Mouse (Mus musculus) embryonic facial prominence, embryonic 15.5 days (tissue): ENCODE measurements around the gene Igsf8. TPM values are rescaled to one million over a fixed set of nuclear protein-coding genes. Genes with fewer than 3 reads are reported as not detected.

ENCODE experiments used
- ATAC-seq: fragments of 200-750 bp; cut with Nextera tagmentation; 2 replicates; pipeline ENCODE4 v1.8.0; 2017; ENCODE audit warnings: low read depth, moderate TSS enrichment; ENCODE audit not compliant: insufficient number of reproducible peaks, low FRiP score, low TSS enrichment
- H3K27ac ChIP-seq: fragments of 300-500 bp; sonication (generic); replicated peaks from 2 replicates; pipeline ENCODE4 v1.5.1; 2015; ENCODE audit warnings: mild to moderate bottlenecking, inconsistent platforms
- H3K27me3 ChIP-seq: fragments of 300-500 bp; sonication (generic); 2 replicates; pipeline ENCODE4 v1.6.1; 2015; ENCODE audit warnings: inconsistent platforms
- H3K36me3 ChIP-seq: fragments of 300-500 bp; sonication (generic); 2 replicates; pipeline ENCODE4 v1.6.1; 2015; ENCODE audit warnings: mild to moderate bottlenecking, inconsistent platforms
- H3K4me1 ChIP-seq: fragments of 300-500 bp; sonication (generic); 2 replicates; pipeline ENCODE4 v1.6.1; 2015; ENCODE audit warnings: inconsistent platforms
- H3K4me2 ChIP-seq: fragments of 300-500 bp; sonication (generic); replicated peaks from 2 replicates; pipeline ENCODE4 v1.6.1; 2015; ENCODE audit warnings: mild to moderate bottlenecking, inconsistent platforms
- H3K4me3 ChIP-seq: fragments of 300-500 bp; sonication (generic); replicated peaks from 2 replicates; pipeline ENCODE4 v1.5.1; 2015; ENCODE audit warnings: mild to moderate bottlenecking, inconsistent platforms
- H3K9ac ChIP-seq: fragments of 300-500 bp; sonication (generic); 2 replicates; pipeline ENCODE4 v1.6.1; 2015; ENCODE audit warnings: inconsistent platforms
- H3K9me3 ChIP-seq: fragments of 300-500 bp; sonication (generic); replicated peaks from 2 replicates; pipeline ENCODE4 v1.6.1; 2016; ENCODE audit warnings: inconsistent platforms
- WGBS: fragments of 180-500 bp; shearing (Covaris S2); methylation state at CpG from one replicate; pipeline ENCODE4 v1.1.7; 2015; 5-methylcytosine and 5-hydroxymethylcytosine counted together
- polyA plus RNA-seq: library from polyadenylated mRNA; unstranded; fragments of >200 nt; fragmentation: Nextera tagmentation; extraction: Ambion mirVana; gene quantifications from 2 replicates; pipeline ENCODE4 v1.2.1, GENCODE M21; 2015

The Igsf8 gene
- polyA plus RNA-seq, 1 experiment from 2014 or later: 71.9 TPM

DNA sequence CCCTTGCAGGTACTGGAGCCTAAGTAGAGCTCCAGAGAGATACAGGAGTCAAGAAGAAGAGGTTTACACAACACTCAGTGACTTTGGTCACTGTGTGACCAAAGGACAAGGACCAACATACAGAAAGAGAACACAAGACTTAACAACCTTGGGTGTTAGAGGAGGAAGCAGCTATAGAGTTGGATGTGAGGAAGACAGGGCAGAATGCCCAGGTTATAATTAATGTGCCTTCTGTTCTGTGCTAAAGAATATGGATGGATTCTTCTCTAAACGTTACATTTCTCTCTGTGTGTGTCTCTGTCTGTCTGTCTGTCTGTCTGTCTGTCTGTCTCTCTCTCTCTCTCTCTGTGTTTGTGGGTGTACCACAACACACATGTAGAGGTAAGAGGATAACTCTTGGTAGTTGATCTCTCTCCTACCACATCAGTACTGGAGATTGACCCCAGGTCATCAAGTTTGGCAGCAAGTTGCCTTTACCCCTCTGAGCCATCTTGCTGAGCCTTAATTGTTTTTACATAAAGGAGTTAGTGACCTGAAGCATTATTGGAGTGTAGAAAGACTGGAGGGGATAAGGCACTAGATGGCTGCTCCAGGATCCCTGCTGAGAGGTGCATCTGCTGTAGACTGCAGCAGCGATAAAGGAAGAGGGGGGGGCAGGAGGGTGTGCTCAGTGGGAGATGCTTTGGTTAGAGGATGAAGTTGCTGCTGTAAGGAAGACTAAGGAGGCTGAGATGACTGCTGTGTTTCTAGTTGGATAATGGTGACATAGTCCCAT, 76.2 kb downstream of the Igsf8 start:
- 23% methylated on average over 2 of the region's 2 CpGs for WGBS
- no peak overlapping the region for H3K4me3 ChIP-seq
- H3K27ac ChIP-seq: no peak overlapping the region
- no peak for ATAC-seq
- H3K36me3 ChIP-seq: no peaks in the 10 kb centered on the region
- H3K9me3 ChIP-seq: no peaks in the 10 kb centered on the region
- no peak overlapping the region for H3K9ac ChIP-seq
- no peak overlapping the region for H3K4me2 ChIP-seq
- peaks cover 55% of the 10 kb centered on the region for H3K27me3 ChIP-seq
- peaks cover 10% of the 10 kb centered on the region for H3K4me1 ChIP-seq

DNA sequence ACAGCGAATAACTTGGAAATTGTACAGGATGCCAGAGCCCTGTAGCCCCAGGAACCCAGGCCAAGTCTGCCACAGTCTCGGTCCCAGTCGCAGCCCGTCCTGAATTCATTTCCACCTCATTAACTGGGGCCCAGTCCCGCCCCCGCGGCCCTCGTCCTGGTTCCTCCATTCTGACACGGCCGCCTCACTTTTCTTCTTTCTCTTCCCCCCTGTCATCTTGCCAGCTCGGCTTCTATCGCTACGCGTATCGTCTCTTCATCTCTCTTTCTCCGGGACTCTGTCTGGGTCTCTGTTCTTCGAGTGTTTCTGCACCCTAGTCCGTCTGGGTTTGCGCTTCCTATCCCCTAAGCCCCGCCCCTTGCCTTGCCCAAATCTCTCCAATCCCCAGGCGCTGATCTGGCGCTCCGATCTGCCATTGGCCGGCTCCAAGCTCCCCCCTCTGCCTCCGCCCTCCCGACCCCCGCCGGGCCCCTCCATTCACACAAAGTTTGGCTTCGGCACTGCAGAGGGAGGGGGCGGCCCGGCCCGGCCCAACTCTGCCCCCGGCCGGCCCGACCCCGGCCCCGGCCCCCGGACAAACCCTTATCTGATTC, 79.4 kb downstream of the Igsf8 start, which contains the start of gene Kcnj10:
Gene Kcnj10, plus strand, starts transcription at position 482 of the 593 bp plus-strand sequence.
- 2% methylated on average over 34 of the region's 38 CpGs for WGBS
- Histone ChIP-seq H3K27me3 (peaks cover 44% of the 10 kb centered on the region), H3K36me3 (no peaks in the 10 kb centered on the region), H3K4me1 (peaks cover 10% of the 10 kb centered on the region), H3K9ac (no peak within 1 kb of the TSS), H3K4me2 (peak within 1 kb of the TSS; percentile 63), H3K4me3 (peak within 1 kb of the TSS; percentile 41), H3K27ac (no peak within 1 kb of the TSS), H3K9me3 (no peaks in the 10 kb centered on the region)
- ATAC-seq: peak; percentile 79

DNA sequence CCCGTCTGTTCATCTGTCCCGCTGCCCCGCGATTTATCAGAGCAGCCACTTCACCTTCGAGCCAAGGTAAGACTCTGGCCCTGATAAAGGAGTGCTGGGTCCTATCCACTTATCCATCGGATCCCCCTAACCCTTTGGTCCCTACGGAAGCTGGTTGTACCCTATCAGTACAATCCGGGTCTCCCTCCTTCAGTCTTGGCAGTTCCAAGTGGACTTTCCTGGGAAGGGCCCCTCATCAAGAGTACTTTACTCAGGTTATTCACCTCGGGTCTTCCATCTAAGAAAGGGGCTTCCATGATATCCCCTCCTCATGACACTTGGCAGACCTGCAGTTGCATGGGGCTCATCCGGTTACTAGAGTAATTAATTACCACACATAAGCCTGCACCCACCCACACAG, 79.9 kb downstream of the Igsf8 start:
- Histone ChIP-seq H3K4me3 (peak overlapping the region; percentile 41), H3K4me2 (peak overlapping the region; percentile 63), H3K9me3 (no peaks in the 10 kb centered on the region), H3K9ac (no peak overlapping the region), H3K36me3 (no peaks in the 10 kb centered on the region), H3K27me3 (peaks cover 43% of the 10 kb centered on the region), H3K27ac (no peak overlapping the region), H3K4me1 (peaks cover 10% of the 10 kb centered on the region)
- 23% methylated on average over 10 of the region's 10 CpGs for WGBS
- no peak for ATAC-seq

DNA sequence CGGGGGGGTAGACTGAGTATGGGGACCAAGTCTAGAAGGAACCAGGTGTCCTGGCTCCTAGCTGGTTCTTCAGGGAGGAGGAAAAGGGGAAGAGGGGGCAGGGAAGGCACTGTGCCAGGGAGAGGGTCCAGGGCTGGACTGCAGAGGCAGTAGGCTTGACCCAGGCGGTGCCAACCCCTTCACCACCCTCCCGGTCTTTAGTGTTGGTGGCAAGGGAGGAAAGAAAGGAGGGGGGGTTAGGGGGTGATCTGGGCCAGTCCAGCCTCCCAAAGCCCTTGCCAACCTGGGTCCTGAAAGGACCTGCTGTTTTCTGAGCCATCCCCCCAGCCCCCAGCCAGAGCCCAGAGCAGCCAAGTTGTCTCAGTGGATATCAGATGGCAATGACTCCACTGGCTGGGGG, 81.3 kb downstream of the Igsf8 start:
- Histone ChIP-seq H3K27me3 (peaks cover 41% of the 10 kb centered on the region), H3K4me1 (peaks cover 10% of the 10 kb centered on the region), H3K9ac (no peak overlapping the region), H3K9me3 (no peaks in the 10 kb centered on the region), H3K36me3 (no peaks in the 10 kb centered on the region), H3K4me3 (no peak overlapping the region), H3K4me2 (no peak overlapping the region), H3K27ac (no peak overlapping the region)
- WGBS: 96% methylated on average over 3 of the region's 3 CpGs
- ATAC-seq: 0 out of 2 replicates have a peak, but pooled peaks have one; percentile 20

DNA sequence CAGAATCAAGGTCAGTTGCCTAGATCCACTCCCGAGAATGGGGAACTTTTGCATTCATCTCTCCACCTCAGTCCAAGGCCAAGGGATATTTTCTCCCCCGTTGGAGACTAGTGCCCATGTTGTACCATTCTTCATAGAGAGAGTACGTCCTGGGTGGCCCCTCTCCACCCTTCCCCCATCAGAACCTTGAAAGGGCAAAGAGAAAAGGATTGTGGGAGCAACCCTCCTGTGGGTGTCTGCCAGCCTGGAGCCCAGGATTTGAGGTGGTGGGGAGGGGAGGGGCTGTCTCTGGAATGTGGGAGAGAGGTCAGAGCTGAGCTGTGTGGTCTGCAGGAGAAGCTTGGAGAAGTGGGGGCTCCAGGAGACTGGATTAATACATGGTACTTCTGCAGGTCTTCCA, 82.5 kb downstream of the Igsf8 start:
- Histone ChIP-seq H3K9ac (no peak overlapping the region), H3K27me3 (peaks cover 33% of the 10 kb centered on the region), H3K4me1 (peaks cover 10% of the 10 kb centered on the region), H3K36me3 (no peaks in the 10 kb centered on the region), H3K4me2 (no peak overlapping the region), H3K9me3 (no peaks in the 10 kb centered on the region), H3K27ac (no peak overlapping the region), H3K4me3 (no peak overlapping the region)
- ATAC-seq: no peak
- 49% methylated on average over 3 of the region's 3 CpGs for WGBS

DNA sequence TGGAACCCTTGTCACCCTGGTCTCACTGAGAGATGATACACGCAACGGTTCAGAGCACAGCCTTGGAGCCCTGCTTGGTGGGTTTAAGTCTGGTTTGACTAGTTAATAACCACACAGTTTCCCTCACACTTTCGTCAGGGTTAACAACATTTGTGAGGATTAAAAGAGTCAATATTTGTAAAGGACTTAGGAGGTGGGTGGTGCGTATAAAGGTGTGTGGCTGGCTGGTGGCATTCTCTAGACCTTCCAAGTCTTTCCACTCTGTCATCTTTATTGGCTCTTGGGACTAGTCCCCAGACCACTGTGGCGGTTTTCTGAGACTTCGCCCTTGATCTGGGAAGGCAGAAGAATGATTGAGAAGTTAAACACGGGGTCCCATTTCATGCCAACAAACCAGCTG, 83.4 kb downstream of the Igsf8 start:
- Histone ChIP-seq H3K36me3 (no peaks in the 10 kb centered on the region), H3K4me1 (peaks cover 12% of the 10 kb centered on the region), H3K27ac (no peak overlapping the region), H3K27me3 (peaks cover 31% of the 10 kb centered on the region), H3K9me3 (no peaks in the 10 kb centered on the region), H3K9ac (no peak overlapping the region), H3K4me2 (no peak overlapping the region), H3K4me3 (no peak overlapping the region)
- ATAC-seq: no peak
- WGBS: 71% methylated on average over 7 of the region's 7 CpGs

DNA sequence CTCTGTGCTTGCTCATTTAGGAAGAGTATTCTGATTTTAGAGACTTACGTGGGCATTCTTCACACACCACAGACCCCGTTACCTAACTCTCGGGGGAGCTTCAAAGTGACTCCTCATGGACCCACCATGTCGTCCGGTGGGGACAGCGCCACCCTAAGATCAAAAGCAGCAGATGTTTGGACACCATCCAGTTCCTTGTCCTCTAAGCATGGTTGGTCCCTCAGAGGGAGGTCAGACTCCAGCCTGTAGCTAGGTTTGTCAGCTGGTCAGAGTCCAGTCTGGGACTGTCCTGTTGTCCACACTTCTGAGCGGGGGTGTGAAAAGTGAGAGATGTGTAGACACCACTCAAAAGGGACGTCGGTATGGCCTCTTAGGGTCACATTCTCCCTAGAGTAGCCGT, 85.3 kb downstream of the Igsf8 start:
- Histone ChIP-seq H3K27ac (no peak overlapping the region), H3K9me3 (no peaks in the 10 kb centered on the region), H3K4me2 (no peak overlapping the region), H3K36me3 (no peaks in the 10 kb centered on the region), H3K4me1 (peaks cover 12% of the 10 kb centered on the region), H3K4me3 (no peak overlapping the region), H3K9ac (no peak overlapping the region), H3K27me3 (peaks cover 33% of the 10 kb centered on the region)
- 78% methylated on average over 10 of the region's 10 CpGs for WGBS
- ATAC-seq: no peak

DNA sequence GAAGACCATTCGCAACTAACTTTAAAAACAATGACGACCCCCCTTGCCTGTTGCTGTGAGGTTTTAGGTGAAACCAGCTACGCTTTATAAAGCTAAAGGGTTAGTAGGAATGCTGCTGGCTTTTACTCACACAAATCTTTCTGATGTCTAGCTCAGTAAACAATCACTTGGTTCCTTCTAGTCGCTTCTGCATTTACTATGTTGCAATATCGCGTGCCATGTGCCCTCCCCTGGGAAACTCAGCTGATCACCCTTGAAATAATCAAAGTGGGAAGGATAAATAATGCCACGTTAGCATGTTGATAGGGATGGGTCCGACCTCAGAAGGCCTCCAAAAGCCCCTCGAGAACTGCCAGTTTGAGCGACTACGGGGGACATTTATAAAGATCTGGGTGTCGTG, 85.9 kb downstream of the Igsf8 start:
- Histone ChIP-seq H3K9ac (no peak overlapping the region), H3K4me3 (no peak overlapping the region), H3K27ac (no peak overlapping the region), H3K27me3 (peaks cover 29% of the 10 kb centered on the region), H3K9me3 (no peaks in the 10 kb centered on the region), H3K36me3 (no peaks in the 10 kb centered on the region), H3K4me2 (no peak overlapping the region), H3K4me1 (peaks cover 12% of the 10 kb centered on the region)
- WGBS: 85% methylated on average over 12 of the region's 12 CpGs
- ATAC-seq: no peak

DNA sequence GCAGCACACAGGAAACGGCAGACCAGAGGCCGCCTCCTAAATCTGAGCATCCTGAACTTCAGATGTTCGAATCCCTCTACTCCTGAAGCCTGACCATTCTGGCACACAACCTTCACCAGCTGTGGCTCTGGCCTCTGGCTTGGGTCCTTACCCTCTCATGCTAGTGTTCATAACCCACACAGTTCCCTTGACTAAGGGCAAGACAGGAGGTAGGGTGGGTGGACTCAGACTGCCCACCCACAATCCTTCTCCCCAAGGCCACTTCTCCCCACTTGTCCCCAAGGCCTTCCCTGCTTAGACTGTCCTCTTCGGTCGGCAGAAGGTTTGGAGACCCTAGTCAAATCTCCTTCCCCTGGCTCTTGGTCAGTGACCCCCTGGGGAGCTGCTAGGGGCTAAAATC, 88.1 kb downstream of the Igsf8 start:
- Histone ChIP-seq H3K27me3 (peaks cover 27% of the 10 kb centered on the region), H3K27ac (no peak overlapping the region), H3K36me3 (no peaks in the 10 kb centered on the region), H3K9ac (no peak overlapping the region), H3K9me3 (no peaks in the 10 kb centered on the region), H3K4me2 (no peak overlapping the region), H3K4me3 (no peak overlapping the region), H3K4me1 (peaks cover 12% of the 10 kb centered on the region)
- ATAC-seq: no peak
- WGBS: 52% methylated on average over 5 of the region's 5 CpGs

DNA sequence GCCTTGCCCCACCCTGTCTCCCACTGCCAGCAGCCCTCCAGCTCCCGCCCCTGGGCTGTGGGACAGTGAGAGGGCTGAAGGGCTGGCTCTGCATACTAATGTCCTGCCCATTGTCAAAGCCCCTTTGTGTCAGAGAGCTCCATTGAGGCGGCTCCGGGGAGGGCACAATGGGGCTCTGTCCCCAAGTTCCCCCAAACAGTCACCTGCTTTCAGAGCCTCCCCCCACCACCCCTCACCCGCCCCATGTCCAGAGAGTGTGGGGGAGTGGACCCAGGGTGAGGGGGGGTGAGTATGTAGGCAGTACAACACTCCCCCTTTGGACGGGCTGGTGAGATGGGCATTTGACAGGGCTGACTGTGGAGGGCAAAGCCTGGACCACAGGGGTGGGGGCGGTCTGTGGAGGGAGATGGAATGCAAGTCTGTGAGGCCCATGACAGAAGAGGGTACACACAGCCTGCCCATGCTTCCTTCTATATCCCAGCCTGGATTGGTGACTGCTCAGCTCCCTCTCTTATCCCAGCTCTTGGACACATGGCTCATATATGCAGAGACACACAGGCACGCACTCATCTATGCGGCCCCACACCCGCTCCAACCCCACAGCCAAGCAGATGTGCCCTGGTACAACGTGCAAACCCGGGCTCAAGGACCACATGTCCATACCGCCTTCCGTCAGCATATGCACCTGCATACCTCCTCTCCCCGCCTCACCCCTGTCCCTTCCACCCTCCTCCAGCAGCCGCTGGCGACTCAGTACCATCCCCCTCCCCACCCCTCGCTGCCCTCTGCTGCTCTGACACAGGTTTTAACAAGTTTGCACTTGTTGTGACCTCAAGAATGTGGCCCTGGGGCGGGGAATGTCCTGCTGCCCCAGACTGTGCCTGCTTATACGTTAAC, 88.7 kb downstream of the Igsf8 start:
- Histone ChIP-seq H3K4me3 (no peak overlapping the region), H3K9ac (no peak overlapping the region), H3K27me3 (peaks cover 27% of the 10 kb centered on the region), H3K36me3 (no peaks in the 10 kb centered on the region), H3K27ac (no peak overlapping the region), H3K4me2 (no peak overlapping the region), H3K4me1 (peaks cover 12% of the 10 kb centered on the region), H3K9me3 (no peaks in the 10 kb centered on the region)
- WGBS: 8% methylated on average over 19 of the region's 19 CpGs
- ATAC-seq: peak; percentile 53; the same call in 1 of the 2 replicates

DNA sequence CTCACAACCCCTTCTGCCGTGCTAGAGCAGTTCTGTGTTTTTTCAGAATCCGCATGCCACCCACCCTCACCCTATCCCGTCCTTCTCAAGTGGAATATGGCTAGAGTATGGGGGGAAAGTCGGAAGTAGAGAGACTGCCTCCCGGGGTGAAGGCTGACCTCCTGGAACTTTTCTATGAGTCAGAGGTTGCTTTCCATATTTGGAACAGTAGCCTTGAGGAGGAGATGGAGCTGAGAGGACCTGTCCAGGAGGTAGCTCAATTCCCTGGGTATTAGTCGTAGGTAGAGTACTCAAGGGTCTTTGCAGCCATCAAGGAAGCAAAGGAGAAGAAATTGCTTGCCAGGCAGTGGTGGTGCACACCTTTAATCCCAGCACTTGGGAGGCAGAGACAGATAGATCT, 90.6 kb downstream of the Igsf8 start:
- peaks cover 12% of the 10 kb centered on the region for H3K4me1 ChIP-seq
- H3K9me3 ChIP-seq: no peaks in the 10 kb centered on the region
- H3K27me3 ChIP-seq: peaks cover 30% of the 10 kb centered on the region
- no peaks in the 10 kb centered on the region for H3K36me3 ChIP-seq
- no peak overlapping the region for H3K27ac ChIP-seq
- WGBS: 72% methylated on average over 6 of the region's 6 CpGs
- no peak overlapping the region for H3K9ac ChIP-seq
- no peak overlapping the region for H3K4me3 ChIP-seq
- H3K4me2 ChIP-seq: no peak overlapping the region
- ATAC-seq: no peak
